Mouse (Mus musculus) midbrain, postnatal 0 days (tissue): ENCODE measurements around the gene Celf3. TPM values are rescaled to one million over a fixed set of nuclear protein-coding genes. Genes with fewer than 3 reads are reported as not detected.

Source experiments
- ATAC-seq: fragments of 200-750 bp; cut with Nextera tagmentation; 2 replicates; pipeline ENCODE4 v1.8.0; 2017; ENCODE audit warnings: moderate number of reproducible peaks, mild to moderate bottlenecking, moderate TSS enrichment, moderate library complexity; ENCODE audit not compliant: low FRiP score
- DNase-seq: peaks from one replicate; pipeline ENCODE4 v3.0.0-alpha.2; 2015; ENCODE audit warnings: low spot score
- H3K27ac ChIP-seq: fragments of 300-500 bp; sonication (generic); 2 replicates; pipeline ENCODE4 v1.5.1; 2014; ENCODE audit warnings: low read depth, mild to moderate bottlenecking, low read length, mixed read lengths
- H3K27me3 ChIP-seq: fragments of 300-500 bp; sonication (generic); 2 replicates; pipeline ENCODE4 v1.6.1; 2014; ENCODE audit warnings: low read length, control low read depth, mixed read lengths; ENCODE audit not compliant: insufficient read depth
- H3K36me3 ChIP-seq: fragments of 300-500 bp; sonication (generic); 2 replicates; pipeline ENCODE4 v1.6.1; 2014; ENCODE audit warnings: low read length, control low read depth, mixed read lengths; ENCODE audit not compliant: insufficient read depth
- H3K4me1 ChIP-seq: fragments of 300-500 bp; sonication (generic); 2 replicates; pipeline ENCODE4 v1.6.1; 2014; ENCODE audit warnings: mild to moderate bottlenecking, control low read depth, antibody characterized with exemption, low read length, mixed read lengths; ENCODE audit not compliant: insufficient read depth
- H3K4me2 ChIP-seq: fragments of 300-500 bp; sonication (generic); 2 replicates; pipeline ENCODE4 v1.6.1; 2014; ENCODE audit warnings: low read depth, mild to moderate bottlenecking, low read length, mixed read lengths; ENCODE audit not compliant: poor library complexity, severe bottlenecking
- H3K4me3 ChIP-seq: fragments of 300-500 bp; sonication (generic); 2 replicates; pipeline ENCODE4 v1.5.1; 2014; ENCODE audit warnings: low read depth, mild to moderate bottlenecking, low read length, moderate library complexity
- H3K9ac ChIP-seq: fragments of 300-500 bp; sonication (generic); replicated peaks from 2 replicates; pipeline ENCODE4 v1.6.1; 2014; ENCODE audit warnings: mild to moderate bottlenecking, low read length, moderate library complexity, mixed read lengths; ENCODE audit not compliant: poor library complexity, severe bottlenecking
- H3K9me3 ChIP-seq: fragments of 300-500 bp; sonication (generic); 2 replicates; pipeline ENCODE4 v1.6.1; 2016; ENCODE audit warnings: low read length, control low read depth
- CTCF ChIP-seq: IDR thresholded peaks from 2 replicates; pipeline ENCODE4 v1.5.1; 2016; ENCODE audit warnings: antibody characterized with exemption, mild to moderate bottlenecking
- WGBS: fragments of 180-500 bp; shearing (Covaris S2); extraction: QIAGEN DNeasy Blood & Tissue Kit; methylation state at CpG from one replicate; pipeline ENCODE4 v1.1.7; 2014; 5-methylcytosine and 5-hydroxymethylcytosine counted together
- polyA plus RNA-seq: library from polyadenylated mRNA; unstranded; fragments of >200 nt; fragmentation: Nextera tagmentation; extraction: Ambion mirVana; gene quantifications from 2 replicates; pipeline ENCODE4 v1.2.1, GENCODE M21; 2015
- total RNA-seq: library from RNA; depleted of rRNA; stranded (reverse); fragments of >200 nt; gene quantifications from 2 replicates; pipeline ENCODE4 v1.2.3, GENCODE M21; 2014

The Celf3 gene
- total and polyA plus RNA-seq, 2 experiments from 2014 or later, result 205 to 219 TPM

- peak; percentile 43 for TF ChIP-seq CTCF
- Histone ChIP-seq H3K9me3 (no peaks in the 10 kb centered on the region), H3K4me1 (peaks cover 21% of the 10 kb centered on the region), H3K27ac (peak overlapping the region; percentile 75), H3K4me2 (no peak overlapping the region), H3K9ac (0 out of 2 replicates have a peak overlapping the region, but pooled peaks have one; percentile 36), H3K36me3 (no peaks in the 10 kb centered on the region), H3K27me3 (no peaks in the 10 kb centered on the region), H3K4me3 (no peak overlapping the region)
- peak; percentile 77 for DNase-seq
- 37% methylated on average over 13 of the region's 13 CpGs for WGBS
- ATAC-seq, result peak; percentile 70
Measured at GRCm38 (mm10) chr3:94465632-94466430, 12.3 kb upstream of the Celf3 start.

- 52% methylated on average over 3 of the region's 3 CpGs for WGBS
- H3K27ac ChIP-seq, result no peak overlapping the region
- no peak overlapping the region for H3K9ac ChIP-seq
- ATAC-seq (no peak), DNase-seq (no peak)
- no peaks in the 10 kb centered on the region for H3K27me3 ChIP-seq
- H3K4me2 ChIP-seq, result no peak overlapping the region
- TF ChIP-seq CTCF, result no peak
- H3K4me3 ChIP-seq, result no peak overlapping the region
- peaks cover 25% of the 10 kb centered on the region for H3K4me1 ChIP-seq
- H3K9me3 ChIP-seq, result no peaks in the 10 kb centered on the region
- H3K36me3 ChIP-seq, result no peaks in the 10 kb centered on the region
Measured at GRCm38 (mm10) chr3:94468931-94469330, 9.2 kb upstream of the Celf3 start.

- Histone ChIP-seq H3K4me2 (peak overlapping the region; percentile 48), H3K36me3 (no peaks in the 10 kb centered on the region), H3K9me3 (no peaks in the 10 kb centered on the region), H3K4me3 (peak overlapping the region; percentile 20; the same call in 1 of the 2 replicates), H3K9ac (peak overlapping the region; percentile 33; the same call in 1 of the 2 replicates), H3K27ac (0 out of 2 replicates have a peak overlapping the region, but pooled peaks have one; percentile 7), H3K27me3 (no peaks in the 10 kb centered on the region), H3K4me1 (peaks cover 7% of the 10 kb centered on the region; the same call in 1 of the 2 replicates)
- no peak for TF ChIP-seq CTCF
- 10% methylated on average over 28 of the region's 28 CpGs for WGBS
- ATAC-seq (no peak), DNase-seq (peak; percentile 56)
Measured at GRCm38 (mm10) chr3:94472447-94473114, 5.5 kb upstream of the Celf3 start.

- Histone ChIP-seq H3K9ac (no peak overlapping the region), H3K4me1 (peaks cover 7% of the 10 kb centered on the region; the same call in 1 of the 2 replicates), H3K27ac (no peak overlapping the region), H3K27me3 (no peaks in the 10 kb centered on the region), H3K4me3 (0 out of 2 replicates have a peak overlapping the region, but pooled peaks have one; percentile 20), H3K4me2 (0 out of 2 replicates have a peak overlapping the region, but pooled peaks have one; percentile 48), H3K36me3 (no peaks in the 10 kb centered on the region), H3K9me3 (no peaks in the 10 kb centered on the region)
- ATAC-seq (no peak), DNase-seq (no peak)
- 42% methylated on average over 10 of the region's 10 CpGs for WGBS
- no peak for TF ChIP-seq CTCF
Measured at GRCm38 (mm10) chr3:94473115-94473505, 5.0 kb upstream of the Celf3 start.

GRCm38 (mm10) chr3:94473567-94474232 lies 4.4 kb upstream of the Celf3 start:
- Histone ChIP-seq H3K4me2 (no peak overlapping the region), H3K27me3 (no peaks in the 10 kb centered on the region), H3K9ac (no peak overlapping the region), H3K36me3 (no peaks in the 10 kb centered on the region), H3K4me1 (peaks cover 7% of the 10 kb centered on the region; the same call in 1 of the 2 replicates), H3K4me3 (no peak overlapping the region), H3K9me3 (no peaks in the 10 kb centered on the region), H3K27ac (no peak overlapping the region)
- whole genome bisulfite sequencing, result 61% methylated on average over 5 of the region's 5 CpGs
- no peak for ATAC-seq
- DNase-seq, result no peak
- TF ChIP-seq CTCF, result no peak
